Mouse (Mus musculus) megakaryocyte, embryonic 14.5 days (primary cell): ENCODE measurements around the gene Spag9.

ENCODE experiments used
- FLI1 ChIP-seq: IDR thresholded peaks from 2 replicates; pipeline ENCODE4 v1.6.1; 2012; ENCODE audit warnings: low read length, inconsistent platforms, mixed read lengths
- GATA1 ChIP-seq: IDR thresholded peaks from 3 replicates; pipeline ENCODE4 v1.6.1; 2012; ENCODE audit warnings: mixed read lengths, low read length, inconsistent platforms, borderline replicate concordance

DNA sequence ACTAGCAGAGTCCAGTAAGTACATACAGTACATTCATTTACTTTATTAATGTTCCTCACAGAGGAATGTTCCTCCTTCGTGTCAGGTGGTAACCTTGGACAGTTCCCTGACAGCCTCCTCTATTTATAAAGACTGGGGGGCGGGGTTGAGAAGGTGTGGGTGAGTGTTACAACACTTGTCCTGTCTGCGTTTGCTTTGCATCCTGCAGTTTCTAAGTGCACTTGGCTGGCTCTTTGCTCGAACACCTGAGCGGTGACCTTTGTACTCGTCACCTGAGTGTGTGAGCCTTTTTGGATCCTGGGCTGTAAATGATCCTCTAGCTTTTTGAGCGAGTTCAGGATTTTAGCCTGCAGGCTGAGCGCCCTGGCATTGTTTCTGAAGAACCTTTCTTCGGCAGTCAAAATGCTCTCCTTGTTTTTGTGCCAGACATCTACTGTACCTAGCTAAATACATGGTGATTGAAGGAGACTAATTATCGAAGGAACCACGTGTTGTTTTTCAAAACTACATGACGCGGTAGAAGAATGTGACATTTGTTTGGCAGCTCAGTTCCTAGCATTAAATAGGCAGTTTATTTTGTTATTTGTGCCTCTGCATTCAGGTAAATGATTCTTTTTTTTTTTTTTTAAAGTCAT, 1.4 kb downstream of the Spag9 start:
- TF ChIP-seq GATA1 (no peak), FLI1 (no peak)
